Mouse (Mus musculus): Measurements from ENCODE around the gene Tnxb. TPM values are rescaled to one million over a fixed set of nuclear protein-coding genes. Genes with fewer than 3 reads are reported as not detected.
A peak's percentile ranks its signal among the peaks of the same experiment; 100 is the strongest.

The Tnxb gene
- polyA plus RNA-seq (2015; fragmentation: Nextera tagmentation; extraction: Ambion mirVana) = 0.20 and 0.27 TPM in 2 replicates

GRCm38 (mm10) chr17:34670235-34670634, at the start of gene Tnxb:
Gene Tnxb (plus strand): TSS chr17:34670535.
- H3K27me3 ChIP-seq (ENCODE audit: control insufficient read depth, insufficient read depth, low read depth, low read length) = peaks cover 43% of the 10 kb centered on the region
- no peak for ATAC-seq (ENCODE audit: low read depth)
- H3K36me3 ChIP-seq (ENCODE audit: control insufficient read depth, insufficient read depth) = no peaks in the 10 kb centered on the region
- no peak within 1 kb of the TSS for H3K4me2 ChIP-seq (ENCODE audit: low read depth, low read length)
- H3K4me3 ChIP-seq (ENCODE audit: low read depth, low read length) = no peak within 1 kb of the TSS
- H3K9me3 ChIP-seq (replicated peaks; ENCODE audit: control insufficient read depth, low read length) = no peaks in the 10 kb centered on the region
- no peaks in the 10 kb centered on the region for H3K4me1 ChIP-seq (ENCODE audit: control insufficient read depth, low read depth, low read length)
- no peak within 1 kb of the TSS for H3K9ac ChIP-seq (ENCODE audit: low read depth, low read length)
- WGBS (ENCODE audit: insufficient replicate concordance) = 44% methylated on average over 7 of the region's 7 CpGs
- no peak within 1 kb of the TSS for H3K27ac ChIP-seq (ENCODE audit: low read length)

- no peaks in the 10 kb centered on the region for H3K9me3 ChIP-seq (replicated peaks; ENCODE audit: control insufficient read depth, low read length)
- no peak overlapping the region for H3K4me2 ChIP-seq (ENCODE audit: low read depth, low read length)
- no peaks in the 10 kb centered on the region for H3K27me3 ChIP-seq (ENCODE audit: control insufficient read depth, insufficient read depth, low read depth, low read length)
- WGBS (ENCODE audit: insufficient replicate concordance) = 80% methylated on average over 8 of the region's 8 CpGs
- no peak for ATAC-seq (ENCODE audit: low read depth)
- peaks cover 9% of the 10 kb centered on the region; the same call in 1 of the 2 replicates for H3K4me1 ChIP-seq (ENCODE audit: control insufficient read depth, low read depth, low read length)
- no peak overlapping the region for H3K4me3 ChIP-seq (ENCODE audit: low read depth, low read length)
- H3K27ac ChIP-seq (ENCODE audit: low read length) = peak overlapping the region; percentile 40; the same call in 1 of the 2 replicates
- peaks cover 2% of the 10 kb centered on the region; the same call in 1 of the 2 replicates for H3K36me3 ChIP-seq (ENCODE audit: control insufficient read depth, insufficient read depth)
- no peak overlapping the region for H3K9ac ChIP-seq (ENCODE audit: low read depth, low read length)
These were observed 49.3 kb upstream of the Tnxb start for GRCm38 (mm10) chr17:34621006-34621405.

- H3K27me3 ChIP-seq (ENCODE audit: control insufficient read depth, insufficient read depth, low read depth, low read length) = peaks cover 6% of the 10 kb centered on the region
- H3K4me3 ChIP-seq (ENCODE audit: low read depth, low read length) = no peak overlapping the region
- ATAC-seq (ENCODE audit: low read depth) = no peak
- H3K4me2 ChIP-seq (ENCODE audit: low read depth, low read length) = no peak overlapping the region
- peaks cover 22% of the 10 kb centered on the region for H3K4me1 ChIP-seq (ENCODE audit: control insufficient read depth, low read depth, low read length)
- no peak overlapping the region for H3K27ac ChIP-seq (ENCODE audit: low read length)
- WGBS (ENCODE audit: insufficient replicate concordance) = 73% methylated on average over 9 of the region's 9 CpGs
- no peaks in the 10 kb centered on the region; the same call in 1 of the 2 replicates for H3K36me3 ChIP-seq (ENCODE audit: control insufficient read depth, insufficient read depth)
- H3K9ac ChIP-seq (ENCODE audit: low read depth, low read length) = no peak overlapping the region
- H3K9me3 ChIP-seq (replicated peaks; ENCODE audit: control insufficient read depth, low read length) = no peaks in the 10 kb centered on the region
These were observed 47.2 kb upstream of the Tnxb start for GRCm38 (mm10) chr17:34623161-34623560.

GRCm38 (mm10) chr17:34624981-34625380, 45.4 kb upstream of the Tnxb start:
- no peak for ATAC-seq (ENCODE audit: low read depth)
- Histone ChIP-seq H3K4me3 (ENCODE audit: low read depth, low read length) (no peak overlapping the region), H3K36me3 (ENCODE audit: control insufficient read depth, insufficient read depth) (no peaks in the 10 kb centered on the region; the same call in 1 of the 2 replicates), H3K9ac (ENCODE audit: low read depth, low read length) (no peak overlapping the region), H3K4me1 (ENCODE audit: control insufficient read depth, low read depth, low read length) (peaks cover 25% of the 10 kb centered on the region), H3K27me3 (ENCODE audit: control insufficient read depth, insufficient read depth, low read depth, low read length) (peaks cover 24% of the 10 kb centered on the region), H3K9me3 (replicated peaks; ENCODE audit: control insufficient read depth, low read length) (no peaks in the 10 kb centered on the region), H3K4me2 (ENCODE audit: low read depth, low read length) (no peak overlapping the region), H3K27ac (ENCODE audit: low read length) (no peak overlapping the region)
- 82% methylated on average over 3 of the region's 3 CpGs for WGBS (ENCODE audit: insufficient replicate concordance)

GRCm38 (mm10) chr17:34626062-34626772, 44.1 kb upstream of the Tnxb start:
- H3K4me1 ChIP-seq (ENCODE audit: control insufficient read depth, low read depth, low read length) = peaks cover 33% of the 10 kb centered on the region
- H3K27ac ChIP-seq (ENCODE audit: low read length) = no peak overlapping the region
- H3K9ac ChIP-seq (ENCODE audit: low read depth, low read length) = peak overlapping the region; percentile 65
- H3K27me3 ChIP-seq (ENCODE audit: control insufficient read depth, insufficient read depth, low read depth, low read length) = peaks cover 36% of the 10 kb centered on the region
- no peak for ATAC-seq (ENCODE audit: low read depth)
- 45% methylated on average over 16 of the region's 16 CpGs for WGBS (ENCODE audit: insufficient replicate concordance)
- no peaks in the 10 kb centered on the region; the same call in 1 of the 2 replicates for H3K36me3 ChIP-seq (ENCODE audit: control insufficient read depth, insufficient read depth)
- no peaks in the 10 kb centered on the region for H3K9me3 ChIP-seq (replicated peaks; ENCODE audit: control insufficient read depth, low read length)
- H3K4me3 ChIP-seq (ENCODE audit: low read depth, low read length) = peak overlapping the region; percentile 72
- H3K4me2 ChIP-seq (ENCODE audit: low read depth, low read length) = peak overlapping the region; percentile 74

- Histone ChIP-seq H3K9ac (ENCODE audit: low read depth, low read length) (peak overlapping the region; percentile 65), H3K9me3 (replicated peaks; ENCODE audit: control insufficient read depth, low read length) (no peaks in the 10 kb centered on the region), H3K27ac (ENCODE audit: low read length) (peak overlapping the region; percentile 70), H3K4me3 (ENCODE audit: low read depth, low read length) (peak overlapping the region; percentile 72), H3K4me2 (ENCODE audit: low read depth, low read length) (peak overlapping the region; percentile 74), H3K27me3 (ENCODE audit: control insufficient read depth, insufficient read depth, low read depth, low read length) (peaks cover 42% of the 10 kb centered on the region), H3K36me3 (ENCODE audit: control insufficient read depth, insufficient read depth) (no peaks in the 10 kb centered on the region; the same call in 1 of the 2 replicates), H3K4me1 (ENCODE audit: control insufficient read depth, low read depth, low read length) (peaks cover 35% of the 10 kb centered on the region)
- WGBS (ENCODE audit: insufficient replicate concordance) = 2% methylated on average over 18 of the region's 18 CpGs
- ATAC-seq (ENCODE audit: low read depth) = peak; percentile 46; the same call in 1 of the 2 replicates
These were observed 43.6 kb upstream of the Tnxb start for GRCm38 (mm10) chr17:34626773-34627092.

GRCm38 (mm10) chr17:34627093-34627942, 43.0 kb upstream of the Tnxb start:
- peak overlapping the region; percentile 72 for H3K4me3 ChIP-seq (ENCODE audit: low read depth, low read length)
- under 1% methylated on average over 44 of the region's 45 CpGs for WGBS (ENCODE audit: insufficient replicate concordance)
- H3K9ac ChIP-seq (ENCODE audit: low read depth, low read length) = peak overlapping the region; percentile 65
- peak overlapping the region; percentile 71 for H3K27ac ChIP-seq (ENCODE audit: low read length)
- peaks cover 33% of the 10 kb centered on the region for H3K4me1 ChIP-seq (ENCODE audit: control insufficient read depth, low read depth, low read length)
- peaks cover 47% of the 10 kb centered on the region for H3K27me3 ChIP-seq (ENCODE audit: control insufficient read depth, insufficient read depth, low read depth, low read length)
- peak; percentile 79 for ATAC-seq (ENCODE audit: low read depth)
- H3K36me3 ChIP-seq (ENCODE audit: control insufficient read depth, insufficient read depth) = no peaks in the 10 kb centered on the region; the same call in 1 of the 2 replicates
- H3K4me2 ChIP-seq (ENCODE audit: low read depth, low read length) = peak overlapping the region; percentile 74
- H3K9me3 ChIP-seq (replicated peaks; ENCODE audit: control insufficient read depth, low read length) = no peaks in the 10 kb centered on the region

- Histone ChIP-seq H3K9ac (ENCODE audit: low read depth, low read length) (peak within 1 kb of the TSS; percentile 65), H3K4me1 (ENCODE audit: control insufficient read depth, low read depth, low read length) (peaks cover 31% of the 10 kb centered on the region), H3K4me3 (ENCODE audit: low read depth, low read length) (peak within 1 kb of the TSS; percentile 72), H3K27me3 (ENCODE audit: control insufficient read depth, insufficient read depth, low read depth, low read length) (peaks cover 50% of the 10 kb centered on the region), H3K27ac (ENCODE audit: low read length) (peak within 1 kb of the TSS; percentile 71), H3K9me3 (replicated peaks; ENCODE audit: control insufficient read depth, low read length) (no peaks in the 10 kb centered on the region), H3K36me3 (ENCODE audit: control insufficient read depth, insufficient read depth) (no peaks in the 10 kb centered on the region), H3K4me2 (ENCODE audit: low read depth, low read length) (peak within 1 kb of the TSS; percentile 74)
- WGBS (ENCODE audit: insufficient replicate concordance) = 8% methylated on average over 29 of the region's 29 CpGs
- 0 out of 2 replicates have a peak, but pooled peaks have one; percentile 2 for ATAC-seq (ENCODE audit: low read depth)
These were observed 42.2 kb upstream of the Tnxb start, which contains the start of gene Ppt2 for GRCm38 (mm10) chr17:34627943-34628643. Gene Ppt2 (minus strand): TSS chr17:34628510.

Measured in liver, embryonic 16.5 days (tissue).